Mouse (Mus musculus) megakaryocyte progenitor cell, adult 5-6 weeks (primary cell): ENCODE results near the gene Lhpp. TPM values are rescaled to one million over a fixed set of nuclear protein-coding genes. Genes with fewer than 3 reads are reported as not detected.

Source experiments
- ATAC-seq: replicated peaks from 2 replicates; pipeline ENCODE4 v1.8.0; 2016; ENCODE audit warnings: mild to moderate bottlenecking, moderate TSS enrichment, inconsistent platforms; ENCODE audit not compliant: poor library complexity
- total RNA-seq, 2 experiments: library from RNA; stranded (forward) in 1 of 2; stranded (reverse) in 1 of 2; fragments of 157-497, 149-512 nt in 1 of 2; fragments of 200-1000 nt in 1 of 2; gene quantifications; 2 replicates each; pipeline versions ENCODE4 v1.2.3 to v1.2.4; 2015 to 2017

The Lhpp gene
- total RNA-seq, 2 experiments from 2014 or later, result 9.1 to 14.2 TPM

GRCm38 (mm10) chr7:132597251-132598041 lies 13.0 kb upstream of the Lhpp start:
- ATAC-seq, result peak; percentile 33

GRCm38 (mm10) chr7:132599071-132599975 lies 11.1 kb upstream of the Lhpp start, which contains the start of gene Nkx1-2:
TSS of gene Nkx1-2 (minus strand) at chr7:132599637.
- no peak for ATAC-seq

- ATAC-seq, result 0 out of 2 replicates have a peak, but pooled peaks have one; percentile 19
Observed at GRCm38 (mm10) chr7:132600026-132600425, 10.4 kb upstream of the Lhpp start.

- no peak for ATAC-seq
Observed at GRCm38 (mm10) chr7:132600926-132601325, 9.5 kb upstream of the Lhpp start.

DNA sequence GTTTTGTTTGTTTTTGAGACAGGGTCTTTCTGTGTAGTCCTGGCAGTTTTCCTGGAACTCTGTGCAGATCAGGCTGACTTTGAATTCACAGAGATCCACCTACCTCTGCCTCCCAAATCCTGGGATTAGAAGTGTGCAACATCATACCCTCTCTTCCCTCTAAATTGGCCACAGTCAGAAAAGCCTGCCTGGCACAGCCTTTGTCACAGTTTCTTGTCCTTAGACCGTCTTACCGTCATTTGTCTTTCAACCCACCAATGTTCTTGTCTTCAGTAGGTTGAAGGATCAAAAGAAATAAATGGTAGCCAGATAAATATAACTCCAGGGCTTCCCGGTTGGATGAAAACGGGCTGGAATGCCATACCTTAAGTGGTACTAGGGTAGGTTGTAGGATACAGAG lies 5.7 kb upstream of the Lhpp start:
- no peak for ATAC-seq

DNA sequence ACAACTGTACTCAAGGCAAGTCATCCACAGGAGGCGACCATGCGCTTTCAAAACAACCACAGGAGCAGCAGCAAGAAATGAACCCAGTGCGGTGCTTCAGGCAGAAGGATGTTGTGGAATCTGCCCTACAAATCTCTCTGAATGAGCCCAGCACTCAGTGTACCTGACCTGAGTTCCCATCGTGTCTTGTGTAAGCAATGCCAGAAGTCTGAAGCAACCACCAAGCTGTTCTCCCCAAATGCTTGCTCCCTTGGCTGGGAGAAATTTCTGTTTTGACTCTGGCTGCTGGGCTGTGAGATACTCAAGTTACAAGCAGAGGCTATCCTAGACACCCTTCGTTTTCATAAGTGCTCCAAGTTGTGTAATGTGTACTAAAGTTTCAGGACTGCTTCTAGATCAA lies 4.7 kb upstream of the Lhpp start:
- no peak for ATAC-seq

- ATAC-seq, result no peak
Observed at GRCm38 (mm10) chr7:132608316-132609020, 2.0 kb upstream of the Lhpp start.

- ATAC-seq, result no peak
Observed at GRCm38 (mm10) chr7:132611530-132611929, 1.1 kb downstream of the Lhpp start.

GRCm38 (mm10) chr7:132615346-132615745 lies 4.9 kb downstream of the Lhpp start:
- no peak for ATAC-seq

GRCm38 (mm10) chr7:132616391-132616790 lies 6.0 kb downstream of the Lhpp start:
- ATAC-seq, result no peak

DNA sequence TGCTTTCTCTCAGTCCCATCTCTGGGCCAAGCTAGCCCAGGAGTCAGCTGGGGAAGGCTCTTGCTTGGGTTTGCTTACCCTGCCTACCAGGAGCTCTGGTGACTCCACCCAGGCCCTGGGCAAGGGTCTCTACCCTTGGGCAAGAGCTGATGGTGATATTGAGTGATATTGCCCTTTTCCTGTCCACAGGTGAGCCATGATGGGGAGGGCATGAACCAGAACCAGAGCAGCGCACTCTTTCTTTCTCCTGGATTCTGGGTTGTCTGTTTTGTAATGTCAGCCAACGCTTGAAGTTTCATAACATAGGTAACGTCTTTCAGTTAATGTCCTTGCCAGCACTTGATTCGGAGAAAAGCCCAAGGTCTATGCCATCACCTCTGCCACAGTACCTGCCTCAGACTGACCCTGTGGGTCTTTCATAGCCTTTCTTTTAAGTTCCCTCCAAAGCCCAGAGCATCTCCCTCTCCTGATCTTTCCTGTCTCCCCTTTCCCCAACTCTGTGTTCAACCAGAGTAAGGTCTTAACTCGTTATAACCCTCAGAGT lies 6.7 kb downstream of the Lhpp start:
- ATAC-seq, result no peak

- no peak for ATAC-seq
Observed at GRCm38 (mm10) chr7:132619549-132619948, 9.1 kb downstream of the Lhpp start.

DNA sequence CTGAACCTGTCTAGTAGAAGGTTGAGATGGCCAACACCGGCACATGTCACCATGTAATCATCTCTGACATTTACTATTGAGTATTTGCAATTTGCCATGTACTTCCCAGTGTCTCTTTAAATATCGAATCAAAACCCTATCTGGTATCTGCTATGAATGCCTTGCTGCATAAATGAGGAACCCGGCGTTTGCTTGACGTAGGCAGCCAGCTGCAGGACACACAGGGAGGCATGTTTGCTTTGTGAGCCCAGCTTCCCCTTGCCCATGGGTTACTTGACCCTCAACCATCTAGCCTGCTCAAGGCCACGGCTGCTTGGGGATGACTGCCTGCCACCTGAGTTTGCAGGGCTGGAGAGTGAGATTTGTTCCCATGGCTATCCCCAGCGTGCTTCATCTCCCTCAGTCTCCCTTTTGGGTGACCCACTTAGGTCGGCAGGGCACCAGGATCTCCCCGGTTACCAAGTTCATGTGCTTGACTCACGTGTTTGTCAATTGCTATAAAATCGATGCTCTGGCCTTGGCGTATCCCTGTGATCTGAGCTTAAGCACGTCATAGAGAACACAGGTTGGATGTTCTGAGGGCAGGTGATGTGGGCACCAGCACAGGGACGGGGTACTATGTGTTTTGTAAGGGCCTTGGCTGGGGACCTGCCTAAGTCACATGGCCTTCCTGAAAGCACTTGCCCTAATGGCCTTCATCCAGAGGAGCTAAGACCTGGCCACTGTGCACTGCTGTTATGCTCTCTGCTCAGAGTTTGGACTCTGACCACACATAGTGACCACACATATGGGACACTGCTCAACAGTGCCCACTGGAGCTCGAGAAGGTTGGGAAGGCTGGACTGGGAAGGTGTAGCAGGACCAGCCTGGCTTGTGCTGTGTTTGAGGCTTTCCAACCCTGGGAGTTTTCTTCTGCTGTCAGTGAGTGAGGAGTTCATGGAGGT lies 9.8 kb downstream of the Lhpp start:
- ATAC-seq, result peak; percentile 59

- no peak for ATAC-seq
Observed at GRCm38 (mm10) chr7:132624161-132624560, 13.7 kb downstream of the Lhpp start.

- ATAC-seq, result no peak
Observed at GRCm38 (mm10) chr7:132626174-132626573, 15.7 kb downstream of the Lhpp start.

- ATAC-seq, result no peak
Observed at GRCm38 (mm10) chr7:132627448-132627847, 17.0 kb downstream of the Lhpp start.

DNA sequence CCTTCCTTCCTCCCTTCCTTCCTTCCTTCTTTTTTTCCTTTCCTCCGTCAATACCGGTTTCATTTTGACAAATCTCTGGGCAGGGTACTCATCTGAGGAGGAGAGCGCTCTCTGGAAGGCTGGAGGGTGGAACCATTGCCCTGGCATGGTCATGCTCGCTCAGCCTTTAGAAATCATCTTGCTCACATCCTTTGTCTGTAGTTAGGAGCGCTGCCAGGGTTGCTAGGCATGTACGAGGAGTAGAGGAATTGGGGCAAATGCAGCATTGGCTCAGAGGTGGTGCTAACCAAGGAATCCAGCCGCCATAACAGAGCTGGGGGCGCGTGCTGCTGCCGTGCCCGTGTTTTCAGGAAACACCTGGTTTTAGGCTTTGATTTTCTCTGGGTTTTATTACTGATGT lies 20.9 kb downstream of the Lhpp start:
- no peak for ATAC-seq

- no peak for ATAC-seq
Observed at GRCm38 (mm10) chr7:132637292-132637691, 26.9 kb downstream of the Lhpp start.

DNA sequence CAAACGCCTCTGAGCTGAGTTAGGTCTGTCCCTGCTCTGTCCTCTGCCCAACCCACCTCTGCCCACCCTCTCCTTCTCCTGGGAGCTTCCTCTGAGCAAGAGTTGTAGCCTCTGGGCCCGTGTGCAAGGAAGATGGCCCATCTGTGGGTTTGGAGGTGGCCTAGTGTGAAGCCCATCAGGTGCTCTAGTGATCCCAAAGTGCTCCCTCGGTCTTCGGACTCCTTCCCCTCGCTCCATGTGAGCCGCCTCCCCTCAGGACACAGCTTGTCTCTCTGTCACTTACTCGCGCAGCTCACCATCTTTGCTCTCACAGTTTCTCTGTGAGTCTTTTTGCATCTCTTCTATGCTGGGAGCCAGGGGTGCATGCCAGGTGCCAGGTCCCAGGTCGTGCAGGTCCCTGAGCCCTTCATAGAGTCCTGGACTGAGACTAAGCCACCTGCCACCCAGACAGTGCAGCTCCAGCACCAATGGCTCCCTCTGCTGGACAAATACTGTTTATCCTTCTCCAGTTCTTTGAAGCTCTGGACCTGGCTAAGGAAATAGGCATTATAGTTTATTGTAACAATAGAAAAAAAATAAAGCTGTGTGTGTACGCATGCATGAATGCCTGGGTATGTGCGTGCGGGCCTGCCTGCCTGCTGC lies 28.1 kb downstream of the Lhpp start:
- ATAC-seq, result peak; percentile 95
